Mouse (Mus musculus): ENCODE measurements around the gene Fermt1.

Gene Fermt1

DNA sequence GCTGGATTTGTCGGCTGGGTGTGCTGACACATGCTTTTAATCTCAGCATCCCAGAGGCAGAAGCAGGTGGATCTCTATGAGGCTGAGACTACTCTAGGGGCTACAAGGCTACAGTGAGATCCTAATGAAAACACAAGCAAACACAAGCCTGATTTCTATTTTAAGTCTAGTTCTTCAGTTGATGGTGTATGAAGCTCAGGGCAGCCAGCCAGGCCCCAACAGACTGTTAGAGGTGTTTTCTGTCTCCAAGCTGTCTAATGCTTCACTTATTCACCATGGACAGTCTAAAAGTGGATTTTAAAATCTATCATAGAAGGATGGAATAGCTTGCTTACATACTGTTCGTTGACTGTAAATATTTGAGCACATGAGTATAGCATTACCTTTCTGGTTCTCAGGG lies 84.2 kb downstream of the Fermt1 start:
- DNase-seq (ENCODE audit: low spot score) = no peak

DNA sequence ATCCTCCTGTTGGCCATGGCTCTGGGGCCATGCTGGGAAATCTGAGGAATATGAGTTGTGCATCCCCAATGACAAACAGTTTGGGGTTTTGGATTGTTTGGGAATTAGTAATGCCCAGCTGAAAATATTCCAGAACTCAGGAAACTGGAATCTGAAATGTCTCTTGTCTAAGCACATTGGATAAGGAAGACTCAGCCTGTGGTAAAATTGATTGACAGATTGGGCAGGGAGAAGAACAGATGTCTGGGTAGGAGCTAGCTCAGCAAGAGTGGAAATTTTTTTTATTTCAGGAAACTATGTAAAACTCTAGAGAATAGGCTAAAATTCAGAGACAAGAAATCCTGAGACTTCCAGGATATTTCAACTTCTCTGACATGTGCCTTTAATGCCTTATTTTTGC lies 85.3 kb downstream of the Fermt1 start:
- DNase-seq (ENCODE audit: low spot score) = no peak

DNA sequence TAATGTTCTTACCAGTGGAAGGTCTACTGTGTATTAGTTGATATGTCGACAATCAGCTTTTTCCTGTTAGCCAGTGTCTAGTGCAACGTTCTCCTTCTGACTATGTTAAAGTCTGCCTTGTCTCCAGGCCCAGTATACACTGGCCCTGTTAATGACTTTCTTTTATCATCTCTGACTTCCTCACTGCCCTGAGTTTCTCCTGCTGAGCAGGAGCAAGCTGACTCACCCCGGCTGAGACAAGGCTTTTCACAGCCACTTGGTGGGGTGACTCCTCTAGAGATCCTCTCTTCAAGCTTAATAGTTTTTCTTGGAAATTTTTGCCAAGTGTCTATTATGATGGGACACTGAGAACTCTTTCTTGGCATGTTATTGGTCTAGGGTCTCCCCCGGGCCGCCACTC lies 89.4 kb downstream of the Fermt1 start:
- DNase-seq (ENCODE audit: low spot score) = no peak
